Mouse (Mus musculus): ENCODE measurements at regions not wholly inside any gene's neighbourhood (a gene's known extent, or its start where the extent isn't known, plus 50 kb on each side); places are given as distances from the start of the nearest gene placed in this dataset.

DNA sequence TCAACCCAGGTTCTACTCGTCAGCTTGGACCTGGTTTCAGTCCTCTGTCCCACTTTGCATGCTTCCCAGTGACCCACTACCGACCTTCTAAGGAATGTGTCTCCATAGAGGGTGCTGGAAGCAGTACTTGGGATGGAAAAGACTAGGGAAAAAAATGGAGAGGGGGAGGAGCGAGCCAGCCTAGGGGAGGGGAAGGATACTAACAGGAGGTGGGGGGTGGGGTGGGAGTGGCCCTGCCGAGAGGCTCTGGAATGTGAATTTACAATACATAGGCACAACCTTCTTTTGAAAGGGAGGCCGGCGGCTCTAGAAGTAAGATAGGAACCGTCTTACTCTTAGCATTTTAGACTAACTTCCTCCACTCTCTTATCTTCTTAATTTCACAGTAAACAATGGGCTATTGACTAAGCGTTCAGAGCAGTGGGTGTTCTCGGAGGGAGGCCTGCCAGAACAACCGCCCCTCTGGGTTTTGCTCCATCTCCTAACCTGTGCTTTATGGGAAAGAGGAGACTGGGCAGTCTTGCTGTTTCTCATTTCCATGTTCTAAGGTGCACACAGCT, 145.1 kb downstream of the Foxo1 start:
- peak; percentile 75 for ATAC-seq (ENCODE audit: insufficient read depth, low FRiP score, low read depth)
- H3K4me1 ChIP-seq: peaks cover 16% of the 10 kb centered on the region
- no peaks in the 10 kb centered on the region for H3K9me3 ChIP-seq
- no peak overlapping the region for H3K4me3 ChIP-seq (replicated peaks)
- no peak overlapping the region for H3K9ac ChIP-seq
- H3K4me2 ChIP-seq: peak overlapping the region; percentile 29; the same call in 1 of the 2 replicates
- H3K27me3 ChIP-seq (replicated peaks): no peaks in the 10 kb centered on the region
- peak overlapping the region; percentile 57 for H3K27ac ChIP-seq
- 18% methylated on average over 10 of the region's 10 CpGs for WGBS
- no peaks in the 10 kb centered on the region for H3K36me3 ChIP-seq

DNA sequence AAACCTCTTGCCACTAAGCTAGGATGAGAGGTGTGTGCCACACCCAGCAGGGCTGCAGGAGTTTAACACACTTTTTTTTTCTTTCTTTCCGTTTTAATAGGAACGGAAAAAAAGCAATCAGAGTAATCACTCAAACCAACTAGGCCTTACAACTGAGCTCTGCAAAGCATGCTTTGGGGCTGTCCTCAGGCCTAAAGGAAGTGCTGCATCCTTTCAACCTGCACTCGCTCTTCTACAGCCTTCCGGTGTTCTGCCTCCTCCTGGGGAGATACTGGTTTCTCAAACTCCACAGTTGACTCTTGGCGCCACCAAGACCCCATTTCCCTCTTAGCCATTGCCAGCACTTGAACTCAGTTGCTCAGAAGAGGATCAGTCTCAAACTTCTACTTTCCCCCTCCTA, 143.2 kb downstream of the Foxo1 start:
- ATAC-seq (ENCODE audit: insufficient read depth, low FRiP score, low read depth): no peak
- peaks cover 10% of the 10 kb centered on the region for H3K4me1 ChIP-seq
- H3K36me3 ChIP-seq: no peaks in the 10 kb centered on the region
- 83% methylated on average over 5 of the region's 5 CpGs for WGBS
- H3K4me3 ChIP-seq (replicated peaks): no peak overlapping the region
- no peak overlapping the region for H3K27ac ChIP-seq
- no peaks in the 10 kb centered on the region for H3K27me3 ChIP-seq (replicated peaks)
- H3K9ac ChIP-seq: no peak overlapping the region
- H3K4me2 ChIP-seq: no peak overlapping the region
- no peaks in the 10 kb centered on the region for H3K9me3 ChIP-seq

DNA sequence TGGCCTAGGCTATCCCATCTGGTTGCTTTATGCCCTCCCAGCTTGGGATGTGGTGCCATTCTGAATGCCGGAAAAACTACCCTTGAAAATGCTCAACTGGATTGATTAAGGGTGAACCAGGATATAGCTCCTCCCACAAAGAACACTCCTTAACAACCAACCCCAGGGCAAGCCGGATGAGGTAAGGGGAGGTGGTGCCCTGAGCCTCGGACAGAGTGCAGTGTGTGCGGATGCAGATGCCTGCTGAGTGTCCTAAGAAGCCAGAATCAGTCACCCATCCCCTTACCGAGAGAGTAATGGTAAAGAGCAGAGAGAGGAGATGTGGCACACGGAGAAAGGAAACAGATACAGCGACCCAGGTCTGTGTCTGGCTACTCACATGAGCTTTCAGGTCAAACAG, 141.3 kb downstream of the Foxo1 start:
- Histone ChIP-seq H3K36me3 (no peaks in the 10 kb centered on the region), H3K4me3 (replicated peaks) (no peak overlapping the region), H3K27me3 (replicated peaks) (no peaks in the 10 kb centered on the region), H3K9me3 (no peaks in the 10 kb centered on the region), H3K9ac (no peak overlapping the region), H3K27ac (no peak overlapping the region), H3K4me1 (peaks cover 10% of the 10 kb centered on the region), H3K4me2 (no peak overlapping the region)
- no peak for ATAC-seq (ENCODE audit: insufficient read depth, low FRiP score, low read depth)
- whole genome bisulfite sequencing: 64% methylated on average over 7 of the region's 7 CpGs

DNA sequence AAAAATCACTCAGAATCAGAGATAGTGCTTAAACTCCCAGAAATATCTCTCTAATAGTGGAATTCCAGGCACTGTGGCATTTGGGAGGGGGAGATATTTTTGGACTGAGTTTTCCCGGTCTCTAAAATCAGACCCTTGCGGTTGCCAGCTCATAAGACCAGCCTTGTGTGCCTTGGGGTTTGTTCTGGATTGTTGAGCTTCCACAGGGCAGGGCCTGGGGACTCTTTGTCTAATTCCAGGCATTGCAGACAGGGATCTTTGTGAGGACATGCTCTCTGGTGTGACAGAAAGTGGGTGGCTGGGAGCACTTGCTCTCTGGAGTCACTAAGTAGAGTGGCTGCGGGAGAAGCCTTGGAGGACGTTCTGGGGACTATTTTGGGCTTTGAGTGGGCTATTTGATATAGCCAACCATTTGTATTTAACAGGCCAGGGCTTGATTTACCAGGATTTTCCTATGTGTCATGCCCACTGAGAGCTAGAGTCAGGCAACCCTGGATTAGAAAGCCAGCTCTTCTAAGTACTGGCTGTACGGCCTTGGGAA, 138.7 kb downstream of the Foxo1 start:
- Histone ChIP-seq H3K27me3 (replicated peaks) (no peaks in the 10 kb centered on the region), H3K4me2 (no peak overlapping the region), H3K4me1 (0 out of 2 replicates have a peak, but pooled peaks cover under 1% of the 10 kb centered on the region), H3K9ac (no peak overlapping the region), H3K36me3 (no peaks in the 10 kb centered on the region), H3K4me3 (replicated peaks) (no peak overlapping the region), H3K9me3 (no peaks in the 10 kb centered on the region), H3K27ac (no peak overlapping the region)
- no peak for ATAC-seq (ENCODE audit: insufficient read depth, low FRiP score, low read depth)
- WGBS: 73% methylated on average over 5 of the region's 5 CpGs

DNA sequence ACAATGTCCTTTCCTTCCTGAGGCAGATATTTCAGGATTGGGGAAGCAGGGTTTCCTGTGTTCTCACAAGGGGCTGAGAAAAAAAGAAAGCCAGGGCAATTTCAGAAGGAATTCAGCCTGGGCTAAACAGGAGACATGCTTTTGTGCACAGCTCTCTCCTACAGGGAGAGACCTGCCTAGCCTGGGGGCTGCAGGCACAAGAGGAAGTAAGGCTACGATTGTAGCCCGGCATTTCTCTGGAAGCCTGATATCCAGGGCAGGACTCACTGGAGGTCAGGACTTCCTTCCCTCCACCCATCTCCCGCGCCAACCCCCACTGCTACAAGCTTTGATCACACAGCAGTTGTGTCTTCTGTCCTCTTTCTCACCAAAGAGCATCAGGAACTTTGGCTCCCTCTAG, 136.5 kb downstream of the Foxo1 start:
- no peaks in the 10 kb centered on the region for H3K27me3 ChIP-seq (replicated peaks)
- 23% methylated on average over 4 of the region's 4 CpGs for WGBS
- H3K27ac ChIP-seq: no peak overlapping the region
- no peak overlapping the region for H3K4me2 ChIP-seq
- ATAC-seq (ENCODE audit: insufficient read depth, low FRiP score, low read depth): no peak
- no peaks in the 10 kb centered on the region for H3K36me3 ChIP-seq
- peaks cover 14% of the 10 kb centered on the region for H3K4me1 ChIP-seq
- no peaks in the 10 kb centered on the region for H3K9me3 ChIP-seq
- no peak overlapping the region for H3K9ac ChIP-seq
- H3K4me3 ChIP-seq (replicated peaks): no peak overlapping the region

DNA sequence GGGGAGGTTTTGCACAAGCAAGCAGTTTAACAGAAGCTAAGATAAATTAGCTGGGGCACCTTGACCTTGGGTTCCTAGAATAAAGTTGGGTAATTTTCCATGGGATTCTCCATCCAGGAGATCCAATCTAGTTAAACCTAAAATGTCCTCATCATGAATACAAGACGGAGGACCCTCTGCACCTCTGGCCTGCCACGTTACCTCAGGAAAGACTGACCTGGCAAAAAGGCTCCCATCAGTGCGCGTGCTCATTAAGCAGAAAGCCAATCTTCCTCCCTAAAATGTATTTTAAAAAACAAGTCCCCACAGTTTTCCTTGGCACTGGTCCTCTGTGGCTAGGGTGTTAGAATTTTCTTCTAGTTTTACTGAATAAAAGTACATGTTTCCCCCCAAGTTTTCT, 134.9 kb downstream of the Foxo1 start:
- no peaks in the 10 kb centered on the region for H3K27me3 ChIP-seq (replicated peaks)
- H3K9ac ChIP-seq: no peak overlapping the region
- ATAC-seq (ENCODE audit: insufficient read depth, low FRiP score, low read depth): no peak
- no peaks in the 10 kb centered on the region for H3K36me3 ChIP-seq
- no peak overlapping the region for H3K4me3 ChIP-seq (replicated peaks)
- WGBS: 95% methylated on average over 4 of the region's 4 CpGs
- peaks cover 14% of the 10 kb centered on the region for H3K4me1 ChIP-seq
- H3K9me3 ChIP-seq: no peaks in the 10 kb centered on the region
- no peak overlapping the region for H3K4me2 ChIP-seq
- no peak overlapping the region for H3K27ac ChIP-seq
